Mouse (Mus musculus) mesoderm, embryonic 11.5 days (tissue): ENCODE results near the gene Fdps.
"Not testable (repeated sequence)": the region's sequence is repeated elsewhere in the genome, so short reads cannot be mapped to it uniquely, and the experiment has no call there.

Source experiments
- DNase-seq: peaks from one replicate; pipeline ENCODE4 v3.0.0-alpha.2; 2012; ENCODE audit warnings: low read depth, low spot score

Fdps gene

DNA sequence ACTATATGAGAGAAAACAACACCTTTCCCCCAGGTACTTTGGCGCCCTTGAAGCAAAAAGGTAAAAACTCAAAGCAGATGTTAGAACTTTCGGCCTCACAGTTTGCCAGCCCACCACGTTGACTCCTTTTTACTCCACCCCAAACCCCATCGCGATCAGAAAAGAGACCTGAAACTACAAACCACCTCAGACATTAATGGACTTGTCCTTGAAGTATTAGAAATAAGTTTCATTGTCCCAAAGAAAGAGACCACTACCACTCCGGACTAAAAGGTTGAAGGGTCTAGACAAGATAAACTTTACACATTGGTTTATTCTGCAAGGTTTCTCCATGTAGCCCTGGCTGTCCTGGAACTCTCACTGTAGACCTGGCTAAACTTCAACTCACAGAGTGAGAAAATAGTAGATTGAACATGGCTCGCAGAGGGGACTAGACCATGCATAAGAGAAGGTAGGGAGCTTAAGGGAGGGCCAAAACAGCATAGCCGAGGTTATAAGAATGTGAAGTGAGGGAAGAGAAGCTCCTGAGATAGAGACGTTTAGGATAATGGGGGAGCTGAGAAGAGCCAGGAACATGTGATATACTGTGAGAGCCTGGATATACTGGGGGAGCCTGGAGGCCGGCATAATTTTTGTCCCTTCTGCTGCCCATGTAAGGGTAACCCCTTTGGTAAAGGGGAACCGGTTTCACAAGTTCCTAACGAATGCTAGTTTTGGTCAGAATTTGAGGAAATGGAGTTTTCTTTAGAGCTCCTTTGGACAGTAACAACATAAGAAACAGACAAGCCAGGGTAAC, 934 bp upstream of the Fdps start:
- no peak for DNase-seq

DNA sequence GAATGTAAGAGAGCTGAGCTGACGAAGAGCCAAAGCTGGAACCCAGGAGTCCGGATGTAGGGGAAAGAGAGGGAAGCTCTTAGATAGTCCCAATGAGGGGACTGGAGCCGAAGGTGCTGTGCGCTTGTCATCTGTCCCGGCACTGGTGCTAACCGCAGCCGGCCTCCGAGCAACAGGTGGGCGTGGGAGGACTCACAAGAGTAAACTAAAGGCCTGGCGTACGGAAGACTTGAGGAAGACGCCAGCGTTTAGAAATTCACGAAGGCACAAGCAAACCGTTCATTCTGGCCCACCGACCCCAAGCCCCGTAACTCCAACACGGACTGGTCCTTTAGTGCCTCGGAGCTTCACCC, 324 bp downstream of the Fdps start:
- no peak for DNase-seq

- no peak for DNase-seq
These were observed 948 bp downstream of the Fdps start, which contains the start of gene Gm43738 for GRCm38 (mm10) chr3:89100811-89101210. Gene Gm43738 (minus strand): TSS chr3:89101099.

- no peak for DNase-seq
These were observed 7.7 kb downstream of the Fdps start for GRCm38 (mm10) chr3:89094021-89094420.

- peak; percentile 86 for DNase-seq
These were observed 8.6 kb downstream of the Fdps start, which contains the start of gene Rusc1 for GRCm38 (mm10) chr3:89093175-89093574. Gene Rusc1 (minus strand): TSS chr3:89093311.

DNA sequence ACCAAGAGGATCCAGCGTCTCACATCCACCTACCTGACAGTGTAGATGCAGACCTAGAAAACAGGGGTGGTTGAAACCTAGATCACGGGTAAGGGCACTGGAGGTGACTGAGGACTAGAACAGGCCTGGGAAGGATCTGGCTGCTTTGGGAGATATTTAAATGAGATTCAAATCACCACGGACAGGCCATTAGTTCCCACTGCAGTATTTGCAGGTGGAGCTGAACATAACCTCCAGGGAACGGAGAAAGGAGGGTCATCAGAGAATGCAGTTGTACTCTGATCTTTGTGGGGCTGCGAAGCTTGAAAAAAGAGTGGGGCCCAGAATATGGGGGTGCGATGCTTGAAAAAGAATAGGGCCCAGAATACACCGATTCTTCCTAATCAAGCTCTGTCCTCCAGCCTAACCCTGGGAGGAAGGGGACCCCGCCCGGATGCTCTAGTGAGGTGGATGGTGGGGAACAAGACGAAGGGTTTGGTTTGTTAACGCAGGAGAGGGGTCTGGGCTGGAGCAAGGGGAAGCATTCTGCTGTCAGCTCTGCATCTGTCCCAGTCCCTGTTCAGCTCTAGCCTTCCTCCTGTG, 9.2 kb downstream of the Fdps start:
- no peak for DNase-seq

GRCm38 (mm10) chr3:89091811-89092508, 9.8 kb downstream of the Fdps start:
- no peak for DNase-seq

- DNase-seq = peak; percentile 84
These were observed 10.8 kb downstream of the Fdps start for GRCm38 (mm10) chr3:89090694-89091655.

DNA sequence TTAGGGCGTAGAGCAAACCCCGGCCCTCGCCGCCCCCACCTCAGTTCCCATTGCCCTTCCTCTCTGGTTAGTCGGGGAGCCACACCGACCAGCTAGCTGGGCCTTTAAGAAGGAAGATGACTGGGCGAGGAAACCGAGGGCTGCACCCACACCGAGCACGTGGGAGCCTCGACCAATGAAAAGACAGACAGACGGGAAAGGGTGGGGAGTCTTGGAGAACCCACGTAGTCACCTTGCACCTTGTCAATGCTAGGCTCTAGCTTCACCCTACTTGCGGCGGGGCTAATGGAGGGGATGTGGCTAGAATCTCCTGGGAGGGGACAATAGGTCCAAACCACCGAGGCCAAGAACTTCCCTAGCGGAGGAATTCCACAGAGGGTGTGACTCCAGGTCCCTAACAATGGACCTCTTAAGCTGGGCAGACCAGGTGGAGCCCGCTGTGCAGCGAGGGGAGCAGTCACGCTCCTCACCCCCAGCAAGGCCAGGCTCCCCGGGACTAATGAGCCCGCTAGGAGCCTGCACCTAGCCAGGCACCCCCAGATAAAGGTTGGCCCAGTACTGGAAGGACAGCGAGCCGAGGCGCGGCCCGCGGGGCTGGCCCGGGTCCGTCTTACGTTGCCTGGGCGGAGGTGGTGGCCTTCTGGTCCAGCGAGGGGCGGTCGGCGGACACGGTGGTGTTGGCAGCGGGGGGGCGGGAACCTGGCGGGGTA, 11.7 kb downstream of the Fdps start:
- DNase-seq = peak; percentile 83

DNA sequence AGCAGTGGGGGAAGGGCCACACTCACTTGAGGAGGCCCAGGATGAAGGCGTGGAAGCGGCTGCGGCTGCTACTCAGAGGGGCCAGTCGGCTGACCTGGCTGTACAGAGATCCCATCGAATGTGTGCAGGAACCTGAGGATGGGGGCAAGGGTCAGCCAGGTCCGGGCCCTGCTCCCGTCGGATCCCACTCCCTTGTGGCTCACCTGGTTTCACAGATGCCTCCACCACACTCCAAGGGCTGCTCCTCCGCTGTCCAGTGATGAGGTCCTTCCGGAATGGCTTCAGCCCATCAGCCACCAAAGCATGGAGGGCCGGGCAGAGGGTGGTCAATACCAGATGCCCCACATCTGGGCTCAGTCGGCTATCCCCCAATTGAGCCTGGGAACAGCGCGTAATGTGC, 12.8 kb downstream of the Fdps start:
- no peak for DNase-seq

- peak; percentile 82 for DNase-seq
These were observed 14.2 kb downstream of the Fdps start for GRCm38 (mm10) chr3:89087338-89088110.

GRCm38 (mm10) chr3:89084654-89085190, 17.0 kb downstream of the Fdps start:
- DNase-seq = no peak

GRCm38 (mm10) chr3:89084133-89084532, 17.6 kb downstream of the Fdps start:
- no peak for DNase-seq

DNA sequence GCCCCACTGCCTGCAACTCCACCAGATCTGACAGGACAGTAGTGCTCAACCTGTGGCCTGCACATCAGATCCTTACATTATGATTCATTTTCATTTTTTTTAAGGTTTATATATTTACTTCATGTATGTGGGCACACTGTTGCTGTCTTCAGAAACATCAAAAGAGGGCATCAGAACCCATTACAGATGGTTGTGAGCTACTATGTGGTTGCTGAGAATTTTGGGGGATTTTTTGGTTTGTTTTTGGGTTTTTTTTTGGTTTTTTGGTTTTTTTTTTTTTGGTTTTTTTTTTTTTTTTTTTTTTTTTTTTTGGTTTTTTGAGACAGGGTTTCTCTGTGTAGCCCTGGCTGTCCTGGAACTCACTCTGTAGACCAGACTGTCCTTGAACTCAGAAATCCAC, 19.5 kb downstream of the Fdps start:
- not testable (repeated sequence) for DNase-seq

- no peak for DNase-seq
These were observed 24.4 kb downstream of the Fdps start for GRCm38 (mm10) chr3:89077383-89077782.

GRCm38 (mm10) chr3:89067265-89067664, 34.5 kb downstream of the Fdps start:
- DNase-seq = no peak

- DNase-seq = peak; percentile 17
These were observed 40.1 kb downstream of the Fdps start for GRCm38 (mm10) chr3:89061696-89062095.

- DNase-seq = peak; percentile 21
These were observed 43.0 kb downstream of the Fdps start for GRCm38 (mm10) chr3:89058783-89059182.

DNA sequence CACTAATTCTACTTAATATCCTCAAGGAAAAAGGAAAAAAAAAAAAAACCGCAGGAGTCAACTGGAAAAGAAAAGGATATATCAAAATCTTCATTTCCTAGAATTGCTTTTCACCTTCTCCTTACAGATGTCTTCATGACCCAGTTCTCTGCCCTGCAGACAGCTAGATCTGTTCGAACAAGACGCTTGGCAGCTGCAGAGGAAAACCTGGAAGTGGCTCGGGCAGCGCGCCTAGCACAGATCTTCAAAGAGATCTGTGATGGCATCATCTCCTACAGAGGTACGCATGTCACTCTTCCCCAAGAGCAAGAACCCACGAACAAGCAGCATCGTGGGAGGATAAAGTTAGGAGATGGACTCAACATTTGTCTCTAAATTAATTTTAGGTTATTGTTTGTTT, 43.4 kb downstream of the Fdps start:
- no peak for DNase-seq
